Mouse (Mus musculus): Measurements from ENCODE around the gene Schip1. TPM values are rescaled to one million over a fixed set of nuclear protein-coding genes. Genes with fewer than 3 reads are reported as not detected.

The Schip1 gene
- polyA plus RNA-seq, 1 experiment from 2014 or later: 43.8 TPM

GRCm38 (mm10) chr3:68499532-68500152 is 435.0 kb downstream of the Schip1 start:
- WGBS: 70% methylated on average over 6 of the region's 6 CpGs
- Histone ChIP-seq H3K27me3 (ENCODE audit: insufficient read depth, low read length) (no peaks in the 10 kb centered on the region), H3K4me3 (ENCODE audit: low read depth, low read length) (no peak overlapping the region), H3K4me1 (ENCODE audit: insufficient read depth) (no peaks in the 10 kb centered on the region), H3K4me2 (no peak overlapping the region), H3K36me3 (ENCODE audit: insufficient read depth) (peaks cover 7% of the 10 kb centered on the region), H3K27ac (ENCODE audit: low read depth) (no peak overlapping the region), H3K9me3 (ENCODE audit: low read depth, low read length) (no peaks in the 10 kb centered on the region), H3K9ac (no peak overlapping the region)
- TF ChIP-seq CTCF (IDR thresholded peaks at IDR 0.05; ENCODE audit: low read depth): no peak
- ATAC-seq (ENCODE audit: insufficient read depth): no peak
- no peak for DNase-seq

- no peak overlapping the region for H3K9ac ChIP-seq
- no peak for ATAC-seq (ENCODE audit: insufficient read depth)
- H3K36me3 ChIP-seq (ENCODE audit: insufficient read depth): no peaks in the 10 kb centered on the region
- H3K4me1 ChIP-seq (ENCODE audit: insufficient read depth): peaks cover 11% of the 10 kb centered on the region
- no peak for TF ChIP-seq CTCF (IDR thresholded peaks at IDR 0.05; ENCODE audit: low read depth)
- H3K27ac ChIP-seq (ENCODE audit: low read depth): no peak overlapping the region
- H3K4me3 ChIP-seq (ENCODE audit: low read depth, low read length): no peak overlapping the region
- H3K4me2 ChIP-seq: no peak overlapping the region
- no peaks in the 10 kb centered on the region for H3K9me3 ChIP-seq (ENCODE audit: low read depth, low read length)
- no peak for DNase-seq
- WGBS: 75% methylated on average over 3 of the region's 3 CpGs
- no peaks in the 10 kb centered on the region for H3K27me3 ChIP-seq (ENCODE audit: insufficient read depth, low read length)
These were observed 440.2 kb downstream of the Schip1 start for GRCm38 (mm10) chr3:68504838-68505237.

GRCm38 (mm10) chr3:68506769-68507318 is 442.2 kb downstream of the Schip1 start:
- WGBS: 26% methylated on average over 7 of the region's 7 CpGs
- no peak overlapping the region for H3K4me3 ChIP-seq (ENCODE audit: low read depth, low read length)
- H3K9me3 ChIP-seq (ENCODE audit: low read depth, low read length): no peaks in the 10 kb centered on the region
- no peak overlapping the region for H3K9ac ChIP-seq
- no peak for ATAC-seq (ENCODE audit: insufficient read depth)
- no peak for TF ChIP-seq CTCF (IDR thresholded peaks at IDR 0.05; ENCODE audit: low read depth)
- H3K36me3 ChIP-seq (ENCODE audit: insufficient read depth): no peaks in the 10 kb centered on the region
- DNase-seq: peak; percentile 77
- H3K27ac ChIP-seq (ENCODE audit: low read depth): peak overlapping the region; percentile 44
- H3K4me1 ChIP-seq (ENCODE audit: insufficient read depth): peaks cover 11% of the 10 kb centered on the region
- H3K4me2 ChIP-seq: no peak overlapping the region
- no peaks in the 10 kb centered on the region for H3K27me3 ChIP-seq (ENCODE audit: insufficient read depth, low read length)

GRCm38 (mm10) chr3:68508629-68509028 is 444.0 kb downstream of the Schip1 start:
- 32% methylated on average over 6 of the region's 6 CpGs for WGBS
- H3K9me3 ChIP-seq (ENCODE audit: low read depth, low read length): no peaks in the 10 kb centered on the region
- TF ChIP-seq CTCF (IDR thresholded peaks at IDR 0.05; ENCODE audit: low read depth): no peak
- H3K27me3 ChIP-seq (ENCODE audit: insufficient read depth, low read length): no peaks in the 10 kb centered on the region
- no peak overlapping the region for H3K4me2 ChIP-seq
- DNase-seq: peak; percentile 76
- H3K4me3 ChIP-seq (ENCODE audit: low read depth, low read length): no peak overlapping the region
- ATAC-seq (ENCODE audit: insufficient read depth): peak; percentile 76
- H3K4me1 ChIP-seq (ENCODE audit: insufficient read depth): peaks cover 12% of the 10 kb centered on the region
- no peaks in the 10 kb centered on the region for H3K36me3 ChIP-seq (ENCODE audit: insufficient read depth)
- no peak overlapping the region for H3K9ac ChIP-seq
- peak overlapping the region; percentile 58 for H3K27ac ChIP-seq (ENCODE audit: low read depth)

- H3K4me2 ChIP-seq: no peak overlapping the region
- H3K36me3 ChIP-seq (ENCODE audit: insufficient read depth): no peaks in the 10 kb centered on the region
- ATAC-seq (ENCODE audit: insufficient read depth) (no peak), DNase-seq (no peak)
- no peaks in the 10 kb centered on the region for H3K27me3 ChIP-seq (ENCODE audit: insufficient read depth, low read length)
- peaks cover 14% of the 10 kb centered on the region for H3K4me1 ChIP-seq (ENCODE audit: insufficient read depth)
- TF ChIP-seq CTCF (IDR thresholded peaks at IDR 0.05; ENCODE audit: low read depth): no peak
- no peak overlapping the region for H3K4me3 ChIP-seq (ENCODE audit: low read depth, low read length)
- H3K27ac ChIP-seq (ENCODE audit: low read depth): no peak overlapping the region
- H3K9me3 ChIP-seq (ENCODE audit: low read depth, low read length): no peaks in the 10 kb centered on the region
- H3K9ac ChIP-seq: no peak overlapping the region
- WGBS: 79% methylated on average over 5 of the region's 5 CpGs
These were observed 446.3 kb downstream of the Schip1 start for GRCm38 (mm10) chr3:68510872-68511271.

- H3K9ac ChIP-seq: no peak overlapping the region
- 68% methylated on average over 4 of the region's 4 CpGs for WGBS
- H3K27me3 ChIP-seq (ENCODE audit: insufficient read depth, low read length): no peaks in the 10 kb centered on the region
- peaks cover 11% of the 10 kb centered on the region for H3K4me1 ChIP-seq (ENCODE audit: insufficient read depth)
- DNase-seq: no peak
- no peak for ATAC-seq (ENCODE audit: insufficient read depth)
- no peak overlapping the region for H3K4me2 ChIP-seq
- no peak overlapping the region for H3K4me3 ChIP-seq (ENCODE audit: low read depth, low read length)
- no peak overlapping the region for H3K27ac ChIP-seq (ENCODE audit: low read depth)
- no peaks in the 10 kb centered on the region for H3K9me3 ChIP-seq (ENCODE audit: low read depth, low read length)
- H3K36me3 ChIP-seq (ENCODE audit: insufficient read depth): no peaks in the 10 kb centered on the region
- no peak for TF ChIP-seq CTCF (IDR thresholded peaks at IDR 0.05; ENCODE audit: low read depth)
These were observed 447.1 kb downstream of the Schip1 start for GRCm38 (mm10) chr3:68511744-68512143.

- no peak overlapping the region for H3K4me3 ChIP-seq (ENCODE audit: low read depth, low read length)
- H3K9ac ChIP-seq: no peak overlapping the region
- no peaks in the 10 kb centered on the region for H3K9me3 ChIP-seq (ENCODE audit: low read depth, low read length)
- WGBS: 77% methylated on average over 11 of the region's 11 CpGs
- H3K4me2 ChIP-seq: no peak overlapping the region
- DNase-seq (no peak), ATAC-seq (ENCODE audit: insufficient read depth) (no peak)
- H3K27me3 ChIP-seq (ENCODE audit: insufficient read depth, low read length): no peaks in the 10 kb centered on the region
- H3K36me3 ChIP-seq (ENCODE audit: insufficient read depth): no peaks in the 10 kb centered on the region
- H3K27ac ChIP-seq (ENCODE audit: low read depth): no peak overlapping the region
- TF ChIP-seq CTCF (IDR thresholded peaks at IDR 0.05; ENCODE audit: low read depth): no peak
- H3K4me1 ChIP-seq (ENCODE audit: insufficient read depth): peaks cover 12% of the 10 kb centered on the region
These were observed 447.7 kb downstream of the Schip1 start for GRCm38 (mm10) chr3:68512327-68512726.

Measured in lung, embryonic 14.5 days (tissue).